Mouse (Mus musculus): ENCODE data around the gene Gnb1l.

Gnb1l gene

DNA sequence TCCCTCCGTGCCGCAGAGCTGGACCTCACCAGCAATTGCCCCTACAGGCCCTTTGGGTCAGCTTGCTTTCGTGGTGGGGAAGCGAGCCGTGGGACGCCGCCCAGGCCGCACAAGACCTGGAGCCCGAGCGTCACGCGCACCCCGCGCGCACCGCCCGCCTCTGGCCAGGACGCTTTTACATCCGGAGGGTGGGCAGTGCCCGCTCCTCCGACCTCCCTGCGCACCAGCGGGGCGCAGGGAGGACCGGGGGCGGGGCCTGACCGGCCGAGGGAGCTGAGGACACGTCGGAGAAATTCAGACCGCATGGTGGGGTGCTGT is 90.2 kb downstream of the Gnb1l start:
- DNase-seq, result no peak

DNA sequence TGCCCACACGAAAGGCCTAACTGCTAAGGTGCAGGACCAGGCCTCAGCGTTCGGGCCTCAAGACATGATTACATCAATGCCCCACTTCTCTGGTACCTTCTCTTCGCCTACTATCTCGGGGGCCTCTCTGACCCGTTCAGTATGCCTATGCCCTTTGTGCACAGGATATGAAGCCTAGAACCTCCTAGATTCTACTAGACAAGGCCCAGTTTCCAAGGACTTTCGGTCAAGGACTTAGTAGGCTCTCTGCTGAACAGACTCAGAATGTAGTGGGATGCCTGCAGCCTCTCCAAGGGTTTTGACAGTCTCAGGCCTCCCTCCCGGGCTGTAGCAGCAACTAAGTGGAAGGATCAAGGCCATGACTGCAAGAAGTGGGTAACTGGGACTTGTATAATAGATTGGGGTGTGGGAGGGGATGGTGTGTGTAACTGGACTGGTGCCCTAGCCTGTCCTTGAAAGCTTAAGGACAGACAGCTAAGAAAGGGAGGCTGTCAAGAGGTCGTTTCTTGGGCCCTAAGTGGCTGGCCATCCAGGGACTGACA is 90.6 kb downstream of the Gnb1l start:
- DNase-seq, result no peak

- no peak for DNase-seq
Measured at GRCm38 (mm10) chr16:18589804-18590790, 91.6 kb downstream of the Gnb1l start, which contains the start of gene Tbx1. Gene Tbx1, minus strand, starts transcription at chr16:18590671.

- DNase-seq, result no peak
Measured at GRCm38 (mm10) chr16:18591047-18592018, 92.8 kb downstream of the Gnb1l start.

DNA sequence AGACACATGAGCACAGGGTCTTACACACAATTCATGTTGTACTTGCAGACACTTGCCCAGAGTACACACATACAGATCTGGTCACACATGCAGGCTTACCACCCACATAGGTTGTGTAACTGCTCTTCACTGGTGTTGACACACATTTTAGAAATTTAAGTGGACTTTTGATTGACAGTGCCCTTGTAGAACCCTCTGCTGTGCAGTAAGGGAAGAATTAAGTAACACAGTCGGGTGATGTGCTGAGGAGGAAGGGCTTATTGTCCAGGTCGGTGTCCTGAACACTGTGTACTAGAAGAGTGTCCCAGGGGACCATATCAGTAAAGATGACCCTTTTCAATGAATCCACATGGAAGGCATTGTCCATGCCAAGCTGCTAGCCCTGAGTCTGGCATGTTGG is 95.4 kb downstream of the Gnb1l start:
- no peak for DNase-seq

- DNase-seq, result no peak
Measured at GRCm38 (mm10) chr16:18596255-18596654, 97.7 kb downstream of the Gnb1l start.

GRCm38 (mm10) chr16:18598006-18598405 is 99.5 kb downstream of the Gnb1l start:
- no peak for DNase-seq

GRCm38 (mm10) chr16:18601447-18601846 is 102.9 kb downstream of the Gnb1l start:
- DNase-seq, result no peak

GRCm38 (mm10) chr16:18604267-18604701 is 105.8 kb downstream of the Gnb1l start:
- no peak for DNase-seq

- no peak for DNase-seq
Measured at GRCm38 (mm10) chr16:18605705-18606104, 107.2 kb downstream of the Gnb1l start.

GRCm38 (mm10) chr16:18608226-18608625 is 109.7 kb downstream of the Gnb1l start:
- DNase-seq, result no peak

DNA sequence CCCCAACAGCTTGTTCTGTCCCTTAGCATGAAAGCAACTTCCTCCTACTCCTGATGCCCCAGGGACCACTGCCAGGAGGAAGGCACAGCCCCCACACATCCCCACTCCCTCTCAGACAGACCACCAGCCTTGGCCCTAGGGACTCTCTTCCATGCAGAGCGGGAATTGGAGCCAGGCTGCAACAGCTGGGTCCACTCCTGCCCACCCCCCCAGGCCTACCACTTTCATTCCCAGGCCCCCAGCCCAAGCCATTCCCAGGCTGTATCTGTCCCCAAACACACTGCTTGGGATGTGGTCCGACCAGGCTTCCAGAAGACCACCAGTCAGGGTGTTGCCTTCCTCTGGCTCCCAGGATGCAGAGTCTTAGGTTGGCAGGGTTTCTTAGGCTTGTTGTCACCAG is 110.6 kb downstream of the Gnb1l start:
- DNase-seq, result no peak

- no peak for DNase-seq
Measured at GRCm38 (mm10) chr16:18611752-18612151, 113.2 kb downstream of the Gnb1l start.

DNA sequence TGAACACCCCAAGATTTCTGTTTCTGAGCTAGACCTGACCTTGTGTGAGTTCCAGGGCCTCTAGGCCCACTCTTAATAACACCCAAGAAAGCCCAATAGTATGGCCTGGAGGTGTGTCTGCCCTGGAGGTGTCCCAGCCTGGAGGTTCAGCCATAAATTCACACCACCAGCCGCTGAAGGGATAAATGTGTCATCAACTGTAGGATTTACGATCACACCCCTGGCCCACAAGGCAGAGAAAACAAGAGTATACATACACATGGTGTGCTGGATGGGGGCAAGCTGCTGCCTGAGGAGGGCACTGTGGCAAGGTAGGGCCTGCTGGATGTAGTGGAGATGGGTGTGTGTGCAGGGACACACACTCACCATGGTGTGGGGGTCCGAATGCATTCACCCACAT is 114.8 kb downstream of the Gnb1l start:
- DNase-seq, result no peak

All from cerebellum, adult 11-12 months (tissue).